Mouse (Mus musculus): ENCODE data around the gene Pdcl3. TPM values are rescaled to one million over a fixed set of nuclear protein-coding genes. Genes with fewer than 3 reads are reported as not detected.

The Pdcl3 gene
- polyA plus RNA-seq, 1 experiment from 2014 or later = 155 TPM

DNA sequence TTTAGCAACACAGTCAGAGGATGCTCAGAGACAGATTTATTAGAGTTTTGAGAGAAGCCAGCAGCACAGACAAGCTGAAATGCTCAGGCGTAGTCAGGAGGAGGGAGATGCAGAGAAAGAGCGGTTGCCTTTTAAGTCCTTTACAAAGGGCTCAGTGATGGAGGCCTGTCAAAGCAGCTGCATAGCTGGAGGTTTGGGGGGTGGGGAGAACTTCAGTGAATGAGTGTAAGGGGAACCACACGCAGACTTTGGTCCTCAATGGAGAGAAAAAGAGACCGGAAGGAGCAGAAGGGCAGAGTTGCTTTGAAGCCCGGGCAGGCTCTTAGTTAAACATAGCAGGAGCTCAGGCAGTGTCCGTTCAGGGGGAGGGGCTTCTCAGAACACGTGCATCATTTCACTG, 61.3 kb downstream of the Pdcl3 start:
- H3K27ac ChIP-seq (ENCODE audit: low read length) = no peak overlapping the region
- H3K4me3 ChIP-seq (ENCODE audit: low read length) = no peak overlapping the region
- H3K36me3 ChIP-seq (ENCODE audit: control insufficient read depth, insufficient read depth, low read length) = no peaks in the 10 kb centered on the region
- no peaks in the 10 kb centered on the region for H3K4me1 ChIP-seq (ENCODE audit: control insufficient read depth, insufficient read depth, low read length)
- WGBS = 26% methylated on average over 7 of the region's 7 CpGs
- no peak overlapping the region for H3K9ac ChIP-seq (ENCODE audit: low read depth, low read length)
- H3K9me3 ChIP-seq (ENCODE audit: control insufficient read depth, low read length) = no peaks in the 10 kb centered on the region
- H3K4me2 ChIP-seq (ENCODE audit: low read depth, low read length) = no peak overlapping the region
- ATAC-seq = no peak
- H3K27me3 ChIP-seq (replicated peaks; ENCODE audit: control insufficient read depth, insufficient read depth, low read length) = no peaks in the 10 kb centered on the region

Other genes starting within 250 kb of the Pdcl3 start
- gene Lonrf2, start 148.9 kb upstream of the Pdcl3 start, polyA plus RNA-seq (2015; fragmentation: Nextera tagmentation; extraction: Ambion mirVana) = 0.72 and 0.79 TPM in 2 replicates
- gene Chst10, start 87.4 kb upstream of the Pdcl3 start, polyA plus RNA-seq (2015; fragmentation: Nextera tagmentation; extraction: Ambion mirVana) = 1.8 and 2.5 TPM in 2 replicates
- gene Nms, start 46.5 kb upstream of the Pdcl3 start, polyA plus RNA-seq (2015; fragmentation: Nextera tagmentation; extraction: Ambion mirVana) = not detected in 2 replicates
- 0.70 and 0.91 TPM in 2 replicates for gene Npas2, start 208.1 kb downstream of the Pdcl3 start, polyA plus RNA-seq (2015; fragmentation: Nextera tagmentation; extraction: Ambion mirVana)